Mouse (Mus musculus): ENCODE results near the gene Tada1.

GRCm38 (mm10) chr1:166349751-166350150 lies 29.1 kb upstream of the Tada1 start:
- TF ChIP-seq POLR2A (IDR thresholded peaks at IDR 0.05; ENCODE audit: extremely low read depth, insufficient read depth, low read length) (no peak), CTCF (IDR thresholded peaks at IDR 0.05; ENCODE audit: low read depth, low read length) (no peak)
